Mouse (Mus musculus) hindbrain, embryonic 14.5 days (tissue): Measurements from ENCODE around the gene Fam214b. TPM values are rescaled to one million over a fixed set of nuclear protein-coding genes. Genes with fewer than 3 reads are reported as not detected.
A peak's percentile ranks its signal among the peaks of the same experiment; 100 is the strongest.

Source experiments
- ATAC-seq: fragments of 200-750 bp; cut with Nextera tagmentation; 2 replicates; pipeline ENCODE4 v1.8.0; 2017; ENCODE audit warnings: moderate number of reproducible peaks, mild to moderate bottlenecking, moderate TSS enrichment, moderate library complexity; ENCODE audit not compliant: low FRiP score
- DNase-seq: peaks from one replicate; pipeline ENCODE4 v3.0.0-alpha.2; 2015; ENCODE audit warnings: low spot score
- H3K27ac ChIP-seq: fragments of 300-500 bp; sonication (generic); 2 replicates; pipeline ENCODE4 v1.5.1; 2014; ENCODE audit warnings: mild to moderate bottlenecking, moderate library complexity
- H3K27me3 ChIP-seq: fragments of 300-500 bp; sonication (generic); 2 replicates; pipeline ENCODE4 v1.6.1; 2014; ENCODE audit warnings: mild to moderate bottlenecking, low read length, mixed read lengths; ENCODE audit not compliant: control insufficient read depth, insufficient read depth
- H3K36me3 ChIP-seq: fragments of 300-500 bp; sonication (generic); replicated peaks from 2 replicates; pipeline ENCODE4 v1.6.1; 2014; ENCODE audit not compliant: control insufficient read depth, insufficient read depth
- H3K4me1 ChIP-seq: fragments of 300-500 bp; sonication (generic); replicated peaks from 2 replicates; pipeline ENCODE4 v1.6.1; 2014; ENCODE audit warnings: antibody characterized with exemption, low read length, mixed read lengths; ENCODE audit not compliant: control insufficient read depth, insufficient read depth
- H3K4me2 ChIP-seq: fragments of 300-500 bp; sonication (generic); replicated peaks from 2 replicates; pipeline ENCODE4 v1.6.1; 2014; ENCODE audit warnings: mild to moderate bottlenecking, moderate library complexity
- H3K4me3 ChIP-seq: fragments of 300-500 bp; sonication (generic); replicated peaks from 2 replicates; pipeline ENCODE4 v1.5.1; 2014; ENCODE audit warnings: mild to moderate bottlenecking, low read length
- H3K9ac ChIP-seq: fragments of 300-500 bp; sonication (generic); 2 replicates; pipeline ENCODE4 v1.6.1; 2014
- H3K9me3 ChIP-seq: fragments of 300-500 bp; sonication (generic); 2 replicates; pipeline ENCODE4 v1.6.1; 2016; ENCODE audit warnings: low read length; ENCODE audit not compliant: control insufficient read depth
- WGBS: fragments of 180-500 bp; shearing (Covaris S2); extraction: QIAGEN DNeasy Blood & Tissue Kit; methylation state at CpG from one replicate; pipeline ENCODE4 v1.1.7; 2014; 5-methylcytosine and 5-hydroxymethylcytosine counted together
- polyA plus RNA-seq: library from polyadenylated mRNA; unstranded; fragments of >200 nt; fragmentation: Nextera tagmentation; extraction: Ambion mirVana; gene quantifications from 2 replicates; pipeline ENCODE4 v1.2.1, GENCODE M21; 2014

Gene Fam214b
- polyA plus RNA-seq, 1 experiment from 2014 or later, result 22.6 TPM

DNA sequence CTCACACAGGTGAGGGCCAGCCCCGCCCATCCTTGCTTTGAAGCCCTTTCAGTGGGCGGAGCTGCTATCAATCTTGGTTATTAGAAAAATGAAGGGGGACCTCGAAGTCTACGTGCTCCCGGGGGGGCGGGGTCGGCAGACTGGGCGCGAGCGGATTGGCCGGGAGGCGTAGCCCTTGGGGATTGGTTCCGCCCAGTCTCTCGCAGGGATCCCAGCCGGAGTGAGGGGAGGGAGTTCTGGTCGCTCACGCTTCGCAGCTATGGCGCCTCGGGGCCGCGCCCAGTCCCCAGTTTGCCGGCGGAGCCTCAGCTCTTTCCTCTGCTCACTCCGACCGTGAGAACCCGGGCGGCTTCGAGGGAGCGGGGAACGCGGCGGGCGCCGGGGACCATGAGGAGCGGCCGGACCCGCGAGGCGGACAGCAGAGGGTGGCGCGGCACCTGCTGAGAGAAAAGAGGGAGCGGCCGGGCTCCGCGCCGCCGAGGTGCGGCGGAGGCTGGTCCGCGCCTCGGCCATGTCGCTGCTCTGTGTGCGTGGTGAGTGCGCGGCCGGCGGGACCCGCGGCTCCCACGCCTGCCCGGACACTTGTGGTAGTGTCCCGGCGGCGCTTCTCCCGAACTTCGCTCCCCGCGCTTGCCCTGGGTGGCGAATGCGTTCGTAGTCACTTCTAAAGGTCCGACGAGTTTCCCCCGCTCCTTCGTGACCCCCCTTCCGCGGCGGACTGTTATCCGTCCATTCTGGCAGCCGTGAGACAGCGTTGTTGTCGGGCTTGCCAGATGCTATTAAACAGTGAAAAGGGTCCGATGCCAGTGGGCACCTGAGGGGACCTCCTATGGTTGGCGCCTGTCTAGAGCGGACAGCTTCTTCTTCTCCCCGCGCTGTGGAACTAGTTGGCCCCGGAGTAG, 13.0 kb upstream of the Fam214b start, which contains the start of gene Unc13b:
Unc13b (plus strand) TSS at position 201 of the 902 bp plus-strand sequence.
- WGBS, result under 1% methylated on average over 83 of the region's 90 CpGs

GRCm38 (mm10) chr4:43058392-43058752, 12.4 kb upstream of the Fam214b start:
- WGBS, result 20% methylated on average over 8 of the region's 8 CpGs
- DNase-seq (no peak), ATAC-seq (peak; percentile 23; the same call in 1 of the 2 replicates)
- Histone ChIP-seq H3K4me3 (peak overlapping the region; percentile 90), H3K9me3 (no peaks in the 10 kb centered on the region), H3K36me3 (no peaks in the 10 kb centered on the region), H3K4me1 (peaks cover 11% of the 10 kb centered on the region), H3K27ac (0 out of 2 replicates have a peak overlapping the region, but pooled peaks have one; percentile 78), H3K4me2 (peak overlapping the region; percentile 74), H3K9ac (no peak overlapping the region), H3K27me3 (no peaks in the 10 kb centered on the region)

More for the DNA sequence above, 13.0 kb upstream of the Fam214b start, which contains the start of gene Unc13b:
- peak within 1 kb of the TSS; percentile 90 for H3K4me3 ChIP-seq
- H3K36me3 ChIP-seq, result no peaks in the 10 kb centered on the region
- peaks cover 11% of the 10 kb centered on the region for H3K4me1 ChIP-seq
- no peaks in the 10 kb centered on the region for H3K9me3 ChIP-seq
- peak within 1 kb of the TSS; percentile 78 for H3K27ac ChIP-seq
- peak within 1 kb of the TSS; percentile 77 for H3K9ac ChIP-seq
- peak; percentile 97 for ATAC-seq
- peak within 1 kb of the TSS; percentile 74 for H3K4me2 ChIP-seq
- DNase-seq, result peak; percentile 89
- H3K27me3 ChIP-seq, result no peaks in the 10 kb centered on the region

DNA sequence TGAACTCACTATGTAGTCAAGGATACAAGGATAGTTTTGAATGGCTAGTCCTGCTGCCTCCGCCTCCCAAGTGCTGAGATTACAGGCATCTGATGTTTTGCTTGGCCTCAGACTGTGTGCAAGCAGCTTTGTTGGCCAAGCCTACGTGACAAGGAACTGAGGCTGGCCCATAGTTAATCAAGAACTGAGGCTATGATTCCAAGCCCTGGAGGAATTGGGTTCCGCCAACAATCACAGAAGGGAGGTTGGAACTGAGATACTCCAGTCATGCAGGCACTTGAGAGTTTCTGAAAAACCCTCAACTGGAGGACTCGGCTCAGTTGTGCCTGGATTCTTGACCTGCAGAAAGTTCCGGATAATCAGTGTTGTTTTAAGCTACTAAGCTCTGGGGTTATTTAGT, 11.6 kb upstream of the Fam214b start:
- H3K4me1 ChIP-seq, result peaks cover 11% of the 10 kb centered on the region
- no peaks in the 10 kb centered on the region for H3K27me3 ChIP-seq
- H3K9me3 ChIP-seq, result no peaks in the 10 kb centered on the region
- no peak overlapping the region for H3K4me3 ChIP-seq
- no peaks in the 10 kb centered on the region for H3K36me3 ChIP-seq
- 92% methylated on average over 5 of the region's 5 CpGs for WGBS
- DNase-seq (no peak), ATAC-seq (no peak)
- H3K9ac ChIP-seq, result no peak overlapping the region
- no peak overlapping the region for H3K4me2 ChIP-seq
- no peak overlapping the region for H3K27ac ChIP-seq

- ATAC-seq, result no peak
- Histone ChIP-seq H3K4me3 (no peak overlapping the region), H3K9me3 (no peaks in the 10 kb centered on the region), H3K4me2 (no peak overlapping the region), H3K9ac (no peak overlapping the region), H3K27ac (no peak overlapping the region), H3K36me3 (no peaks in the 10 kb centered on the region), H3K27me3 (no peaks in the 10 kb centered on the region), H3K4me1 (no peaks in the 10 kb centered on the region)
- peak; percentile 81 for DNase-seq
- WGBS, result 14% methylated on average over 4 of the region's 4 CpGs
These were observed 6.6 kb upstream of the Fam214b start for GRCm38 (mm10) chr4:43052627-43053026.

DNA sequence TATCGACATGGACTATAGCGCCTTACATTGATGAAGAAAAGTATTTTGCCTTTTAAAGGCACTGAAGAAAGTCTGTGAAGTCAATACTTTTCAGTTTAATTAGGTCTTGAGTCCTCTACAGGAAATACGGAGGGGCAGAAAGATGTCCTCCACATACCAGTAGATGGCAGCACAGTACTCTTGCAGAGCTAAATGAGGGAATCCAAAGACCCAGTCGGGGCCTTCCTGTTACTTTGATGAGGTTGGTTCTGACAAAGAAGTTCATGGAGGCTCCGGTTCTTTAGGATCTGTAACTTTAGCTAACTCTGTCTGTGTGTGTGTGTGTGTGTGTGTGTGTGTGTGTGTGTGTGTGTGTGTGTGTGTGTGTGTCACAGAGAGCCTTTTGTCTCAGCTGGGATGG, 1.2 kb upstream of the Fam214b start:
- peaks cover 14% of the 10 kb centered on the region for H3K4me1 ChIP-seq
- H3K4me3 ChIP-seq, result no peak overlapping the region

DNA sequence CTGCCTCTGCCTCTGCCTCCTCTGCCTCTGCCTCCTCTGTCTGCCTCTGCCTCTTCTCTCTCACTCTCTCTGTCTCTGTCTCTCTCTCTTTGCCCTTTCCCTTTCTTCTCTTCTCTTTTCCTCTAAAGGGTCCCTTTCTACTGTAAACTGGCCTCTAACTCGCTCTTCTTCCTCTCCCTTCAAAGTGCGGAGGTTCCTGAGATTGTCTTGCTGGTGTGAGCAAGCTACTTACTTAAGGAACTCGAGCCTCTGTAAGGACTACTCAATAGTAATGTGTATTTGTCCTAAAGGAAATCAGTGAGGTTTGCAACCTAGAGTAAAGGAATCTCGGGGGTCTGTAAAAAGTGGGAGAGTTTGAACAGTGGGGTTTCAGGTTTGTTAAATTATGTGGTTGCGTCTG, 587 bp upstream of the Fam214b start:
- ATAC-seq (no peak), DNase-seq (no peak)
- Histone ChIP-seq H3K9me3 (no peaks in the 10 kb centered on the region), H3K36me3 (no peaks in the 10 kb centered on the region), H3K27ac (no peak overlapping the region), H3K27me3 (no peaks in the 10 kb centered on the region), H3K4me2 (peak overlapping the region; percentile 68), H3K4me3 (no peak overlapping the region), H3K9ac (no peak overlapping the region), H3K4me1 (peaks cover 14% of the 10 kb centered on the region)
- WGBS, result 56% methylated on average over 5 of the region's 5 CpGs

More for the DNA sequence above, 1.2 kb upstream of the Fam214b start:
- Histone ChIP-seq H3K4me2 (no peak overlapping the region), H3K27me3 (no peaks in the 10 kb centered on the region), H3K9me3 (no peaks in the 10 kb centered on the region), H3K36me3 (no peaks in the 10 kb centered on the region), H3K9ac (no peak overlapping the region), H3K27ac (no peak overlapping the region)
- no peak for ATAC-seq
- WGBS, result 10% methylated on average over 5 of the region's 5 CpGs
- DNase-seq, result peak; percentile 92

DNA sequence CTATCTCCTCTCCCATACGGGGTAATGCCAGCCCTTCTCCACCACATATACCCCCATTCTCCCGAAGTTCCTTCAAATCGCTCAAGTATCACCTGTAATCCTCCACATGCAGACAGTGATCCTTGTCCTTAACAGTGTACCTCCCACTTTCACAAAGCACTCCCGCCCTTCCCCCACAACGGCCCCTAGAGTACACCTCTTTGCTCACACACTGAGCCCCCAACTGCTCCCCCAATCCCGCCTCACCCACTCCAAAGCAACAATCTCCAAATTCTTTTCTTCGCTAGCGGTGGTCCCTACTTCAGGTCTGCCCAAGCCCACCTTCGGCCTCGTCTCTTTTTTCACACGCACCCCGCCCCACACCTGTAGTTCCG, 748 bp downstream of the Fam214b start:
- WGBS, result 4% methylated on average over 13 of the region's 13 CpGs
- ATAC-seq (peak; percentile 1; the same call in 1 of the 2 replicates), DNase-seq (no peak)
- Histone ChIP-seq H3K36me3 (no peaks in the 10 kb centered on the region), H3K4me1 (peaks cover 18% of the 10 kb centered on the region), H3K9me3 (no peaks in the 10 kb centered on the region), H3K27ac (peak overlapping the region; percentile 89), H3K9ac (peak overlapping the region; percentile 62), H3K4me3 (peak overlapping the region; percentile 44), H3K4me2 (peak overlapping the region; percentile 68), H3K27me3 (no peaks in the 10 kb centered on the region)

- no peaks in the 10 kb centered on the region for H3K27me3 ChIP-seq
- H3K4me1 ChIP-seq, result peaks cover 18% of the 10 kb centered on the region
- H3K36me3 ChIP-seq, result no peaks in the 10 kb centered on the region
- peak overlapping the region; percentile 89 for H3K27ac ChIP-seq
- H3K4me3 ChIP-seq, result peak overlapping the region; percentile 44
- ATAC-seq (no peak), DNase-seq (no peak)
- H3K4me2 ChIP-seq, result peak overlapping the region; percentile 68
- H3K9ac ChIP-seq, result peak overlapping the region; percentile 62
- WGBS, result 1% methylated on average over 4 of the region's 4 CpGs
- H3K9me3 ChIP-seq, result no peaks in the 10 kb centered on the region
These were observed 1.3 kb downstream of the Fam214b start for GRCm38 (mm10) chr4:43044673-43045072.

DNA sequence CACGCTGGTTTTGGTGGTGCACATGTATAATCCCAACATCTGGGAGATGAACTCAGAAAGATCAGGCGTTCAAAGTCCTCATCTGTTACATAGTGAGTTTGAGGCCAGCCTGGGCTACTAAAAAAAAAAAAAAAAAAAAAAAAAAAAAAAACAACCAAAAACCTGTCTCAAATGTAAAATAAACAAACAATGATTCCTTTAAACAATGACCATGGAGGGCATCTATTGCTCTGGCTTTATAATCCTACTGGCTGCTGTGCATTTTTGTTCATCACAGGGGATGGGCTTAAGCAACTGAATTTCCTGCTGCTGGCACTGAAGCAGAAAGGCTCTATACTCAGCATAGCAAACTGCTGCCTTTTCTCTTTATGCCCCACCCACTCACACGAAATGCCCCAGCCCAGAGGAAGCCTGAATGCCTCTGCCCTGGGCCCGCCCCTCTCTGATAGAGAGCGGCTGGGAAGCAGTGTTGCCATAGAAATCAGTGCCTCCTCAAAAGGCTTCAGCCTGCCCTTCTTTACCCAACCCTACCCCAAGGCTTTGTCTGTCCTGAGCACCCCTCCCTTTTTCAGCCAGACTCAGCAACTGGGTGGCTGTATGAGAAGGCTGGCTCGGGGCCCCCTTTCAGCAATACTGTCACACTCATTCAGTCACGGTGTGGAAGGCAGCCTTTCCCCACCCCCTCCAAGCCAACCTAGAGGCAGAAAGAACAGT, 2.2 kb downstream of the Fam214b start:
- ATAC-seq, result peak; percentile 66
- H3K27me3 ChIP-seq, result no peaks in the 10 kb centered on the region
- peak overlapping the region; percentile 62 for H3K9ac ChIP-seq
- H3K4me2 ChIP-seq, result peak overlapping the region; percentile 68
- no peaks in the 10 kb centered on the region for H3K36me3 ChIP-seq
- peaks cover 25% of the 10 kb centered on the region for H3K4me1 ChIP-seq
- no peaks in the 10 kb centered on the region for H3K9me3 ChIP-seq
- peak; percentile 65 for DNase-seq
- peak overlapping the region; percentile 44 for H3K4me3 ChIP-seq
- H3K27ac ChIP-seq, result peak overlapping the region; percentile 89
- WGBS, result 6% methylated on average over 7 of the region's 7 CpGs
